Mouse (Mus musculus): ENCODE data around the gene Atp1a3. TPM values are rescaled to one million over a fixed set of nuclear protein-coding genes. Genes with fewer than 3 reads are reported as not detected.

Gene Atp1a3
- polyA plus RNA-seq, 1 experiment: 9.4 TPM

DNA sequence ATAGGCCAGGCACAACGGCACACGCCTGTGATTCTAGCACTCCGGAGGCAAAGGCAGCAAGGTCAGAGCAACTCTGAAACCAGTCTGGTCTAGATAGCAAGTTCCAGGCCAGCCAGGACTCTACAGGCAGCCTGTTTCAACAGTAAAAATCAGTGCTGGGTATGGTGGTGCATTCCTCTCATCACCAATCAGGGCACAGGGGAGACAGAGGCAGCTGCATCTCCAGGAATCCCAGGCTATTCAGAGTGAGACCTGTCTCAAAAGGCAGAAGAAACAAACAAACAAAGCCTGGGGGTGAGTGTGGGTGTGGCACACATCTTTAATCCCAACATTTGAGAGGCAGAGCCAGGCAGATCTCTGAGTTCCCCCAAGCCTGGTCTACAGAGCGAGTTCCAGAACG is 22.4 kb downstream of the Atp1a3 start:
- Histone ChIP-seq H3K9me3 (replicated peaks; ENCODE audit: control insufficient read depth, insufficient read depth, low read length, poor library complexity, severe bottlenecking) (no peaks in the 10 kb centered on the region), H3K4me1 (ENCODE audit: control insufficient read depth, insufficient read depth, low read length) (no peaks in the 10 kb centered on the region), H3K27ac (ENCODE audit: insufficient read depth, low read length) (peak overlapping the region; percentile 59; the same call in 1 of the 2 replicates), H3K36me3 (ENCODE audit: control insufficient read depth, insufficient read depth, low read length, poor library complexity, severe bottlenecking) (no peaks in the 10 kb centered on the region), H3K4me3 (ENCODE audit: low read depth, low read length) (no peak overlapping the region), H3K9ac (ENCODE audit: low read depth, poor library complexity, severe bottlenecking) (no peak overlapping the region), H3K27me3 (ENCODE audit: control insufficient read depth, insufficient read depth, low read length, poor library complexity, severe bottlenecking) (no peaks in the 10 kb centered on the region)
- TF ChIP-seq CTCF (IDR thresholded peaks at IDR 0.05; ENCODE audit: low read depth, low read length): no peak
- no peak for TF ChIP-seq EP300 (IDR thresholded peaks at IDR 0.05; ENCODE audit: insufficient read depth, low read depth, low read length)
- no peak for TF ChIP-seq POLR2A (IDR thresholded peaks at IDR 0.05; ENCODE audit: insufficient read depth, low read length)

DNA sequence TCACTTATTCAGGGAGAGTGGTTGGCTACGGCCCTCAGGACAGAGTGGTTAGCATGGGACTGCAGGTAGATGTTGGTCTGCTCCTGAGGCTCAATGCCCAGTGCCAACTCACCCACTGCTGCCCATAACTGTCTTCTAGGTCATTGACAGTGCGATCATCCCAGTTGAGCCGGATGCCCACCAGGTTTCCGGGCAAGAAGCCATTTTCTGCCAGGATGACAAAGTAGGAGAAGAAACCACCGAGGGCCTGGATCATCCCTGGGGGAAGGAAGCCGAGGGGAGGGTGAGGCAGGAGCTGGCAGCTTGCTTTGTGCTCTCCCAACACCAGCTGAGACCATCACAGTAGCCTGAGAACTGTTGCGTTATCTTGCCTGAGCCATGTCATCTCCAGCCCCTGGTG is 25.3 kb downstream of the Atp1a3 start:
- no peak overlapping the region for H3K9ac ChIP-seq (ENCODE audit: low read depth, poor library complexity, severe bottlenecking)
- no peaks in the 10 kb centered on the region for H3K27me3 ChIP-seq (ENCODE audit: control insufficient read depth, insufficient read depth, low read length, poor library complexity, severe bottlenecking)
- no peaks in the 10 kb centered on the region for H3K9me3 ChIP-seq (replicated peaks; ENCODE audit: control insufficient read depth, insufficient read depth, low read length, poor library complexity, severe bottlenecking)
- TF ChIP-seq CTCF (IDR thresholded peaks at IDR 0.05; ENCODE audit: low read depth, low read length): no peak
- TF ChIP-seq EP300 (IDR thresholded peaks at IDR 0.05; ENCODE audit: insufficient read depth, low read depth, low read length): no peak
- no peak for TF ChIP-seq POLR2A (IDR thresholded peaks at IDR 0.05; ENCODE audit: insufficient read depth, low read length)
- H3K27ac ChIP-seq (ENCODE audit: insufficient read depth, low read length): no peak overlapping the region
- H3K4me3 ChIP-seq (ENCODE audit: low read depth, low read length): no peak overlapping the region
- no peaks in the 10 kb centered on the region for H3K36me3 ChIP-seq (ENCODE audit: control insufficient read depth, insufficient read depth, low read length, poor library complexity, severe bottlenecking)
- no peaks in the 10 kb centered on the region for H3K4me1 ChIP-seq (ENCODE audit: control insufficient read depth, insufficient read depth, low read length)

DNA sequence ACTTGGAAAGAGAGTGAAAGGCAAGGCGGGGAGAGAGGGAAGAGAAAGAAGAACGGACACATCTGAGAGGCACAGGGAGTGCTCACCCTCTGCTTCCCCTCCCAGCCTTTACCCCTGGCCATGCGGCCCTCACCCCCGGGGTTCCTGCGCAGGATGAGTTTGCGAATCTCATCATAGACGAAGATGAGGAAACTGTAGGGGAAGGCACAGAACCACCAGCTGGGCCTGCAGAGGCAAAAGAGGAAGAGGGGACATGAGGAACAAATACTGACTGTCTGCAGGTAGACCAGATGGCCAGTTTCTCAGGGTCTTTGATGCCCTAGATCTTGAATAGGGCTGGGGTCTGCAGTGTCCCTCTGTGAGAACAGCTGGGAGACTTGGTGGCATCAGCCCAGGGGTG is 27.0 kb downstream of the Atp1a3 start:
- peaks cover 3% of the 10 kb centered on the region for H3K4me1 ChIP-seq (ENCODE audit: control insufficient read depth, insufficient read depth, low read length)
- H3K9ac ChIP-seq (ENCODE audit: low read depth, poor library complexity, severe bottlenecking): no peak overlapping the region
- TF ChIP-seq CTCF (IDR thresholded peaks at IDR 0.05; ENCODE audit: low read depth, low read length) (no peak), EP300 (IDR thresholded peaks at IDR 0.05; ENCODE audit: insufficient read depth, low read depth, low read length) (no peak), POLR2A (IDR thresholded peaks at IDR 0.05; ENCODE audit: insufficient read depth, low read length) (no peak)
- H3K4me3 ChIP-seq (ENCODE audit: low read depth, low read length): no peak overlapping the region
- H3K36me3 ChIP-seq (ENCODE audit: control insufficient read depth, insufficient read depth, low read length, poor library complexity, severe bottlenecking): no peaks in the 10 kb centered on the region
- H3K27ac ChIP-seq (ENCODE audit: insufficient read depth, low read length): no peak overlapping the region
- H3K27me3 ChIP-seq (ENCODE audit: control insufficient read depth, insufficient read depth, low read length, poor library complexity, severe bottlenecking): no peaks in the 10 kb centered on the region
- H3K9me3 ChIP-seq (replicated peaks; ENCODE audit: control insufficient read depth, insufficient read depth, low read length, poor library complexity, severe bottlenecking): no peaks in the 10 kb centered on the region

DNA sequence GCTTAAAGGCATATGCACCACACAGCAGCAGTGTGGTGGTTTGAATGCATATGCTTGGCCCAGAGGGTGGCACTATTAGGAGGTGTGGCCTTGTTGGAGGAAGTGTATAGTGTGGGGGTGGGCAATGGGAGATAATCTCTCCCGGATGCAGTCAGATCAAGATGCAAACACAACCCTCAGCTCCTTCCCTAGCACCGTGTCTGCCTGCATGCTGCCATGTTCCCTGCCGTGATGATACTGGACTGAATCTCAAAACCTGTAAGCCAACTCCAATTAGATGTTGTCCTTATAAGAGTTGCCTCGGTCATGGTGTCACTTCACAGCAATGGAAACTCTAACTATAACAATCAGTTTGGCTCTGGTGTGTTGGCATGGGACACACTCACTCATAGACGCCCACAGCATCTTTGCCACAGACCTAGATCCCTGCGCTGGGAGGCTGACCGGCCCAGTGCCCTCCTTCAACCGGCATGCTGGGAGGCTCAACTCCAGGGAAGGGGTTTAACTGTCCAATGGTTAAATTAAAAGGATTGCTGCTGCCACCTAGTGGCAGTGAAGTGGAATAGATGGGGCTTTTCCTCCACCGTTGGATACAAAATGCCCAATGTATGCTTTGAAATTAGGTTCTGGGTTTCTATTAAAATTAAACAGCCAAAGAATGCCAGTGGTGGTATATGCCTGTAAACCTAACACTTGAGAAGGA is 30.7 kb downstream of the Atp1a3 start:
- no peak overlapping the region for H3K4me3 ChIP-seq (ENCODE audit: low read depth, low read length)
- H3K9ac ChIP-seq (ENCODE audit: low read depth, poor library complexity, severe bottlenecking): no peak overlapping the region
- H3K27me3 ChIP-seq (ENCODE audit: control insufficient read depth, insufficient read depth, low read length, poor library complexity, severe bottlenecking): no peaks in the 10 kb centered on the region
- H3K36me3 ChIP-seq (ENCODE audit: control insufficient read depth, insufficient read depth, low read length, poor library complexity, severe bottlenecking): no peaks in the 10 kb centered on the region
- peaks cover 3% of the 10 kb centered on the region for H3K4me1 ChIP-seq (ENCODE audit: control insufficient read depth, insufficient read depth, low read length)
- no peaks in the 10 kb centered on the region for H3K9me3 ChIP-seq (replicated peaks; ENCODE audit: control insufficient read depth, insufficient read depth, low read length, poor library complexity, severe bottlenecking)
- peak; percentile 26 for TF ChIP-seq CTCF (IDR thresholded peaks at IDR 0.05; ENCODE audit: low read depth, low read length)
- TF ChIP-seq EP300 (IDR thresholded peaks at IDR 0.05; ENCODE audit: insufficient read depth, low read depth, low read length): no peak
- no peak overlapping the region for H3K27ac ChIP-seq (ENCODE audit: insufficient read depth, low read length)

DNA sequence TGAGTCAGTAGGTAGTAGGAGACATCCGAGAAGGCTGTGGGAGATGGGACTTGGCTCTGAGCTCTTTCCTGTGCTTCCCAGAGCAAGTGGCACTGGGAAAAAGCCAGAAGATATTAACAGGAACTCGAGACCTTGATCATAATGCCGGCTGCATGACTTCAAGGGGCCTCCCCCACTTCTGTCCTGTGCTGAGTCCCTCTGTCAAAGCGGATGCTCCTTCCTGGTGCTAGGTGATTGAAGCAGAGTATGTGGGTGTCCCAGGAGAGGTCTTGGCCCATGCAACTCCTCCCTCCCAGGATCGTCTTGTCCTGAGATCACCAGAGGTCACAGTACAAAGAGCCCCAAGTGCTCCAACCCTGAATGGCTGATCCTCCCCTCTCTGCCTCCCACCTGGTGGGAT is 31.9 kb downstream of the Atp1a3 start:
- H3K9me3 ChIP-seq (replicated peaks; ENCODE audit: control insufficient read depth, insufficient read depth, low read length, poor library complexity, severe bottlenecking): no peaks in the 10 kb centered on the region
- H3K9ac ChIP-seq (ENCODE audit: low read depth, poor library complexity, severe bottlenecking): no peak overlapping the region
- H3K4me3 ChIP-seq (ENCODE audit: low read depth, low read length): no peak overlapping the region
- TF ChIP-seq POLR2A (IDR thresholded peaks at IDR 0.05; ENCODE audit: insufficient read depth, low read length) (no peak), EP300 (IDR thresholded peaks at IDR 0.05; ENCODE audit: insufficient read depth, low read depth, low read length) (no peak), CTCF (IDR thresholded peaks at IDR 0.05; ENCODE audit: low read depth, low read length) (no peak)
- no peaks in the 10 kb centered on the region for H3K27me3 ChIP-seq (ENCODE audit: control insufficient read depth, insufficient read depth, low read length, poor library complexity, severe bottlenecking)
- H3K36me3 ChIP-seq (ENCODE audit: control insufficient read depth, insufficient read depth, low read length, poor library complexity, severe bottlenecking): no peaks in the 10 kb centered on the region
- H3K27ac ChIP-seq (ENCODE audit: insufficient read depth, low read length): no peak overlapping the region
- H3K4me1 ChIP-seq (ENCODE audit: control insufficient read depth, insufficient read depth, low read length): peaks cover 3% of the 10 kb centered on the region

DNA sequence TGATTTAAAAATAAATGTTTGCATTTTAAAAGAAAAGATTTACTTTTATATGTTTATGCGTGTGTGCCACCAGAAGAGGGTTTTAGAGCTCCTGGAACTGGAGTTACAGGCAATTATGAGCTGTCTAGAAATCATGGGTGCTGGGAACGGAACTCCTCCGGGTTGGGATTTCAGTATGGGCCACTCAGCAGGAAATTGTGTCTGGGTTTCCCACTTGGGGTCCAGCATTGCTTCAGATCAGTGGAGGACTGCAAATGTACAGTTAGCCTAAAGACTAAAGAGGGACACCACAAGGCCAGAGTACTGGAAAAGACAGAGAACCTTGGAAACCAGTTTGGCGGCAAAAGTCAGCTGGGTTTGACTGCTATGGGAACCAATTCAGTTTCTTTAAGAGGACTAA is 32.5 kb downstream of the Atp1a3 start:
- Histone ChIP-seq H3K4me1 (ENCODE audit: control insufficient read depth, insufficient read depth, low read length) (peaks cover 3% of the 10 kb centered on the region), H3K27ac (ENCODE audit: insufficient read depth, low read length) (no peak overlapping the region), H3K4me3 (ENCODE audit: low read depth, low read length) (no peak overlapping the region), H3K9ac (ENCODE audit: low read depth, poor library complexity, severe bottlenecking) (no peak overlapping the region), H3K27me3 (ENCODE audit: control insufficient read depth, insufficient read depth, low read length, poor library complexity, severe bottlenecking) (no peaks in the 10 kb centered on the region), H3K36me3 (ENCODE audit: control insufficient read depth, insufficient read depth, low read length, poor library complexity, severe bottlenecking) (no peaks in the 10 kb centered on the region), H3K9me3 (replicated peaks; ENCODE audit: control insufficient read depth, insufficient read depth, low read length, poor library complexity, severe bottlenecking) (no peaks in the 10 kb centered on the region)
- TF ChIP-seq EP300 (IDR thresholded peaks at IDR 0.05; ENCODE audit: insufficient read depth, low read depth, low read length) (no peak), CTCF (IDR thresholded peaks at IDR 0.05; ENCODE audit: low read depth, low read length) (no peak), POLR2A (IDR thresholded peaks at IDR 0.05; ENCODE audit: insufficient read depth, low read length) (no peak)
